Mouse (Mus musculus) heart, postnatal 36 days (tissue): ENCODE data around the gene Wnk2. TPM values are rescaled to one million over a fixed set of nuclear protein-coding genes. Genes with fewer than 3 reads are reported as not detected.
A peak's percentile ranks its signal among the peaks of the same experiment; 100 is the strongest.

ENCODE experiments used
- DNase-seq, 2 experiments: peaks; one replicate each; pipeline ENCODE4 v3.0.0; 2021 to 2022
- intact Hi-C: fragments of 180-260 bp; cut with DNase I; formaldehyde crosslinking; loops from one replicate; pipeline ENCODE4 v1.15.1; 2025
- total RNA-seq, 2 experiments: library from RNA; stranded (reverse); gene quantifications; 2 replicates each; pipeline ENCODE4 v1.2.3; 2021

Gene Wnk2
- total RNA-seq: 10 to 100 TPM; 75.0 to 77.2 TPM

GRCm38 (mm10) chr13:49147858-49148226, at the start of gene Wnk2:
Gene Wnk2, minus strand, starts transcription at chr13:49148014.
- peak; percentile 69 to 75 for DNase-seq
- intact Hi-C loops: loop anchor here (2.0 kb wide), 1 partner anchor 85 kb away; no protein-coding TSS in a partner anchor

GRCm38 (mm10) chr13:49196766-49197165, 49.0 kb upstream of the Wnk2 start:
- peak; percentile 37 to 42 for DNase-seq
- intact Hi-C loops: no loop called here

GRCm38 (mm10) chr13:49196211-49196610, 48.4 kb upstream of the Wnk2 start:
- DNase-seq: no peak
- intact Hi-C loops: no loop called here

- intact Hi-C loops: no loop called here
- no peak for DNase-seq
These were observed 47.8 kb upstream of the Wnk2 start for GRCm38 (mm10) chr13:49195651-49196050.

- DNase-seq: no peak
- intact Hi-C loops: no loop called here
These were observed 47.0 kb upstream of the Wnk2 start for GRCm38 (mm10) chr13:49194811-49195210.

GRCm38 (mm10) chr13:49193650-49194049, 45.8 kb upstream of the Wnk2 start:
- no peak for DNase-seq
- intact Hi-C loops: no loop called here

GRCm38 (mm10) chr13:49192156-49192855, 44.5 kb upstream of the Wnk2 start:
- intact Hi-C loops: no loop called here
- no peak for DNase-seq

- DNase-seq: no peak
- intact Hi-C loops: no loop called here
These were observed 43.8 kb upstream of the Wnk2 start for GRCm38 (mm10) chr13:49191673-49192035.

- intact Hi-C loops: loop anchor here (1.0 kb wide), 1 partner anchor 23 kb away; no protein-coding TSS in a partner anchor
- no peak for DNase-seq
These were observed 43.3 kb upstream of the Wnk2 start for GRCm38 (mm10) chr13:49190876-49191672.

- intact Hi-C loops: loop anchor here (1.0 to 5.0 kb wide), 2 partner anchors 24 to 323 kb away; no protein-coding TSS in a partner anchor
- peak; percentile 52 to 65 for DNase-seq
These were observed 42.4 kb upstream of the Wnk2 start for GRCm38 (mm10) chr13:49189970-49190870.

- intact Hi-C loops: loop anchor here (5.0 kb wide), 1 partner anchor 322 kb away; no protein-coding TSS in a partner anchor
- DNase-seq: no peak
These were observed 41.1 kb upstream of the Wnk2 start for GRCm38 (mm10) chr13:49188966-49189360.

GRCm38 (mm10) chr13:49188219-49188965, 40.6 kb upstream of the Wnk2 start:
- no peak for DNase-seq
- intact Hi-C loops: loop anchor here (5.0 kb wide), 1 partner anchor 321 kb away; no protein-coding TSS in a partner anchor

GRCm38 (mm10) chr13:49187288-49188218, 39.7 kb upstream of the Wnk2 start, which contains the start of gene Ninj1:
Gene Ninj1, plus strand, starts transcription at chr13:49187485.
- DNase-seq: peak; percentile 85 to 90
- intact Hi-C loops: loop anchor here (5.0 kb wide), 1 partner anchor 320 kb away; no protein-coding TSS in a partner anchor

GRCm38 (mm10) chr13:49186798-49187287, 39.0 kb upstream of the Wnk2 start:
- intact Hi-C loops: loop anchor here (5.0 kb wide), 1 partner anchor 320 kb away; no protein-coding TSS in a partner anchor
- no peak for DNase-seq

- intact Hi-C loops: no loop called here
- DNase-seq: no peak
These were observed 35.8 kb upstream of the Wnk2 start for GRCm38 (mm10) chr13:49183646-49184045.

- no peak for DNase-seq
- intact Hi-C loops: no loop called here
These were observed 35.3 kb upstream of the Wnk2 start for GRCm38 (mm10) chr13:49183161-49183560.

- intact Hi-C loops: no loop called here
- no peak for DNase-seq
These were observed 33.7 kb upstream of the Wnk2 start for GRCm38 (mm10) chr13:49181411-49181984.

- intact Hi-C loops: no loop called here
- no peak for DNase-seq
These were observed 32.9 kb upstream of the Wnk2 start for GRCm38 (mm10) chr13:49180691-49181090.
